Mouse (Mus musculus) layer of hippocampus, adult 11-12 months (tissue): ENCODE data around the gene Ddx56.
A peak's percentile ranks its signal among the peaks of the same experiment; 100 is the strongest.

Experiments
- DNase-seq: peaks from one replicate; pipeline ENCODE4 v3.0.0; 2022; ENCODE audit warnings: low spot score

Ddx56 gene

GRCm38 (mm10) chr11:6267320-6268254 lies at the start of gene Ddx56:
TSS of gene Ddx56 (minus strand) at chr11:6267772.
- DNase-seq = peak; percentile 95

GRCm38 (mm10) chr11:6316821-6317220 lies 49.2 kb upstream of the Ddx56 start:
- DNase-seq = no peak

GRCm38 (mm10) chr11:6313874-6314406 lies 46.4 kb upstream of the Ddx56 start:
- no peak for DNase-seq

GRCm38 (mm10) chr11:6308181-6308580 lies 40.6 kb upstream of the Ddx56 start:
- no peak for DNase-seq

GRCm38 (mm10) chr11:6305943-6306430 lies 38.4 kb upstream of the Ddx56 start:
- no peak for DNase-seq

GRCm38 (mm10) chr11:6302793-6303192 lies 35.2 kb upstream of the Ddx56 start:
- DNase-seq = no peak

GRCm38 (mm10) chr11:6299435-6299834 lies 31.9 kb upstream of the Ddx56 start:
- no peak for DNase-seq

GRCm38 (mm10) chr11:6296077-6296476 lies 28.5 kb upstream of the Ddx56 start:
- DNase-seq = no peak

- DNase-seq = no peak
Observed at GRCm38 (mm10) chr11:6294632-6295031, 27.1 kb upstream of the Ddx56 start.

GRCm38 (mm10) chr11:6293601-6294000 lies 26.0 kb upstream of the Ddx56 start:
- DNase-seq = no peak

- DNase-seq = no peak
Observed at GRCm38 (mm10) chr11:6292988-6293349, 25.4 kb upstream of the Ddx56 start.

GRCm38 (mm10) chr11:6292116-6292987 lies 24.8 kb upstream of the Ddx56 start:
- peak; percentile 78 for DNase-seq

GRCm38 (mm10) chr11:6291401-6292115 lies 24.0 kb upstream of the Ddx56 start, which contains the start of gene Ogdh:
TSS of gene Ogdh (plus strand) at chr11:6291633.
- DNase-seq = peak; percentile 99

GRCm38 (mm10) chr11:6290883-6291282 lies 23.3 kb upstream of the Ddx56 start:
- no peak for DNase-seq

- no peak for DNase-seq
Observed at GRCm38 (mm10) chr11:6290138-6290537, 22.6 kb upstream of the Ddx56 start.

- no peak for DNase-seq
Observed at GRCm38 (mm10) chr11:6282940-6283339, 15.4 kb upstream of the Ddx56 start.

GRCm38 (mm10) chr11:6276466-6276865 lies 8.9 kb upstream of the Ddx56 start:
- no peak for DNase-seq

GRCm38 (mm10) chr11:6275094-6275484 lies 7.5 kb upstream of the Ddx56 start:
- no peak for DNase-seq

GRCm38 (mm10) chr11:6274387-6275093 lies 7.0 kb upstream of the Ddx56 start, which contains the start of gene Tmed4:
TSS of gene Tmed4 (minus strand) at chr11:6274870.
- peak; percentile 98 for DNase-seq

GRCm38 (mm10) chr11:6273607-6274006 lies 6.0 kb upstream of the Ddx56 start:
- DNase-seq = no peak

- no peak for DNase-seq
Observed at GRCm38 (mm10) chr11:6266621-6267020, 951 bp downstream of the Ddx56 start.
